8 mouse cellular contexts compared by ENCODE assay signal in the genomic region with DNA sequence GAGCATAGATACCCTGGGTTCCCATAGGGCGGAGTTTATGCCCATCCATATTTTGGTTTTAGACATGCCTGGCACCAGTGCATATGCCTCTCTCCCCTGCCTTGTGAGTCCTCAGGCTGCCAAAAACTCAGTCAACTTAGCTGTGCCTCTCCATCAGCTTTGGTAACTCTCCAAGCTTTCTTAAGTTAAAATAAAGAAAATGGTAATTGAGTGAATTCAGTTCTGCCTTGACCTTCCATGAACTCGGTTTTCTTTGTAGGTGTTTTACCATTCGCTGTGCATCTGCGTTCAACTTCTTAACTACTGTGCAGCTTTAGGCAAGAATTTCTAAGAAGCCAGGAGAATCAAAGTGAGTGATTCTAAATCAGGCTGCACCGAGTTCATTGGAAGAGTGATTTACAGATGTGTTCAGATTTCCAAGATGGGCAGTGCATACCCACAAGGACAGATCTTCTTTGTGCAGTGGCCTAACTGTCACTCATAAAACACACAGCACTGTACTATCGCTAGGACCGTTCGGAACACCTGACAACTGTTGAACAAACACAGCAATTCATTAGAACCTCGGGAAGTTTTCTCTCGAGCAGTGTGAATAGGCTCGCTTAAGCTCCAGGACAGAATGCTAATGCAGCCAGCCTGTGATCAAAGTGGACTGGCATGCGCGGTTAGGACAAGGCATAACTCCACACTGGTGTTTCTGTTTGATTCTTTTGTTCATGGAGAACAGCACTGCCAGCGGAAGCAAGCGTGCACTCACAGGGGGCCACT.
DNase-seq lines count a peak whose midpoint lies in the region; ATAC-seq lines count a peak whose summit lies in the region.

No protein-coding gene starts in this region.

- WGBS in hindbrain, embryonic 11.5 days = 46% methylated on average over 15 of the region's 15 CpGs
- 48% methylated on average over 15 of the region's 15 CpGs for WGBS in midbrain, embryonic 10.5 days
- 74% methylated on average over 15 of the region's 15 CpGs for WGBS in heart, embryonic 12.5 days

- no peak overlapping the region for H3K4me3 ChIP-seq in hindbrain, embryonic 11.5 days (ENCODE audit: low read depth, low read length)
- H3K4me3 ChIP-seq in midbrain, embryonic 10.5 days = peak overlapping the region; percentile 26; the same call in 1 of the 2 replicates
- H3K4me3 ChIP-seq in heart, embryonic 12.5 days = no peak overlapping the region

- H3K36me3 ChIP-seq in hindbrain, embryonic 11.5 days (ENCODE audit: control insufficient read depth, insufficient read depth, low read length) = no peaks in the 10 kb centered on the region
- no peaks in the 10 kb centered on the region for H3K36me3 ChIP-seq in midbrain, embryonic 10.5 days
- H3K36me3 ChIP-seq in heart, embryonic 12.5 days = no peaks in the 10 kb centered on the region

- H3K27ac ChIP-seq in hindbrain, embryonic 11.5 days (ENCODE audit: low read depth, low read length) = 0 out of 2 replicates have a peak overlapping the region, but pooled peaks have one; percentile 24
- peak overlapping the region; percentile 73 for H3K27ac ChIP-seq in midbrain, embryonic 10.5 days (replicated peaks)
- no peak overlapping the region for H3K27ac ChIP-seq in heart, embryonic 12.5 days (ENCODE audit: poor library complexity, severe bottlenecking)

- peak; percentile 78 for ATAC-seq in hindbrain, embryonic 11.5 days (ENCODE audit: low FRiP score)
- no peak for ATAC-seq in heart, embryonic 12.5 days (ENCODE audit: insufficient number of reproducible peaks, low FRiP score)

- no peaks in the 10 kb centered on the region for H3K9me3 ChIP-seq in hindbrain, embryonic 11.5 days (ENCODE audit: control insufficient read depth, low read length)
- no peaks in the 10 kb centered on the region for H3K9me3 ChIP-seq in midbrain, embryonic 10.5 days (replicated peaks)
- no peaks in the 10 kb centered on the region for H3K9me3 ChIP-seq in heart, embryonic 12.5 days (replicated peaks)

- H3K27me3 ChIP-seq in hindbrain, embryonic 11.5 days (ENCODE audit: control insufficient read depth, insufficient read depth, low read length) = no peaks in the 10 kb centered on the region
- no peaks in the 10 kb centered on the region for H3K27me3 ChIP-seq in midbrain, embryonic 10.5 days (ENCODE audit: low read depth, poor library complexity, severe bottlenecking)
- no peaks in the 10 kb centered on the region for H3K27me3 ChIP-seq in heart, embryonic 12.5 days (replicated peaks)

- 0 out of 2 replicates have a peak overlapping the region, but pooled peaks have one; percentile 11 for H3K9ac ChIP-seq in hindbrain, embryonic 11.5 days (ENCODE audit: low read depth, low read length)
- H3K9ac ChIP-seq in heart, embryonic 12.5 days = no peak overlapping the region

- 0 out of 2 replicates have a peak overlapping the region, but pooled peaks have one; percentile 7 for H3K4me2 ChIP-seq in hindbrain, embryonic 11.5 days (replicated peaks; ENCODE audit: low read depth, low read length)
- no peak overlapping the region for H3K4me2 ChIP-seq in heart, embryonic 12.5 days

- peak; percentile 35 for DNase-seq in layer of hippocampus, adult 11-12 months (ENCODE audit: low spot score)
- no peak for DNase-seq in layer of hippocampus, adult 9-10 months (ENCODE audit: low spot score)
- peak; percentile 28 for DNase-seq in hindbrain, embryonic 11.5 days (ENCODE audit: low spot score)
- peak; percentile 42 for DNase-seq in midbrain, embryonic 10.5 days (ENCODE audit: low spot score)
- peak; percentile 17 for DNase-seq in right cerebral cortex, postnatal 25 days
- no peak for DNase-seq in urinary bladder, postnatal 10 days (ENCODE audit: low spot score)
- no peak for DNase-seq in T-cell, adult 2 months (ENCODE audit: low spot score)

- no peaks in the 10 kb centered on the region for H3K4me1 ChIP-seq in hindbrain, embryonic 11.5 days (replicated peaks; ENCODE audit: control insufficient read depth, insufficient read depth, low read length)
- H3K4me1 ChIP-seq in midbrain, embryonic 10.5 days = peaks cover 17% of the 10 kb centered on the region
- no peaks in the 10 kb centered on the region for H3K4me1 ChIP-seq in heart, embryonic 12.5 days (replicated peaks)

Comparison
In these comparisons a context has a peak if more than half of its experiments do, and no peak if none do; other contexts are left out.
1. DNase-seq: peak in layer of hippocampus, adult 11-12 months (single experiment), hindbrain, embryonic 11.5 days (single experiment), midbrain, embryonic 10.5 days (single experiment) and right cerebral cortex, postnatal 25 days (single experiment); none in layer of hippocampus, adult 9-10 months (single experiment), urinary bladder, postnatal 10 days (single experiment) and T-cell, adult 2 months (single experiment).